Mouse (Mus musculus): ENCODE measurements around the gene Pcgf5. TPM values are rescaled to one million over a fixed set of nuclear protein-coding genes. Genes with fewer than 3 reads are reported as not detected.

The Pcgf5 gene
- polyA plus RNA-seq, 1 experiment, result 7.4 TPM

DNA sequence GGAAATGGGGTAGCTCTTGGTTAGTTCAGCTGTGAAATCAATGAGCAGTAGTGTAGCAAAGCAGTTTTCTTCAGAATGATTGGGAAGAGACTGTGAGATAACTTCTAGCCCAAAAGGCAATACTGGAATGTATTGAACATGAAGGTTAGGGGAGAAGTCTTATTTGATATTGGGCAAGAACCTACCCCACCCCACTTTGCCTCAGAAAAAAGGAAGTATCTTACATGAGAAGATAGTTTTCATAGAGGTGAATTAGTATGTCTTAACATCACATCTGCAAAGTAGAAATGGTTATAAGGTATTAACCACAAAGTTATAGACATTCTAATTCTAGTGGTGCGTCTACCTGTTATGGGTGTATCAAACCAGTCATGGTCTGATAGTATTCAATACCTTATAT lies 81.2 kb downstream of the Pcgf5 start:
- no peak for TF ChIP-seq GATA1 (IDR thresholded peaks at IDR 0.05; ENCODE audit: low read length)

DNA sequence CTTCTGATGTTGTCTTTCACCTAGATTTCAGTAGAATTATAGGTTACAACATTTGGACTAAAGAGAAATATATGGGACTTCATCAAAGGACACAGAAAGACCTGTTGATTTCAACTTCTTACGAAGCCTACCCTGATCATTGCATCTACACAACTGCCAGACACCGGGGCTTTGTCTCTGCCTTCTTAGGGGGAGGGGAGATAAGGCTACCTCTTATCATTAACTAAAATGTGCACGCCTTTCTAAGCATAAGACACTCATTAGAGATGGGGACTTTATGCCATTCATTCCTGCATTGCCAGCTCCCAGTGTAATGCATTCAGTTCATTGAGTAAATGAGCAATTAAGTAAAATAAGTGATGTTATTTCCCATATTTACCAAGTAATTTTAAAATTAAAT lies 85.1 kb downstream of the Pcgf5 start:
- no peak for TF ChIP-seq GATA1 (IDR thresholded peaks at IDR 0.05; ENCODE audit: low read length)

DNA sequence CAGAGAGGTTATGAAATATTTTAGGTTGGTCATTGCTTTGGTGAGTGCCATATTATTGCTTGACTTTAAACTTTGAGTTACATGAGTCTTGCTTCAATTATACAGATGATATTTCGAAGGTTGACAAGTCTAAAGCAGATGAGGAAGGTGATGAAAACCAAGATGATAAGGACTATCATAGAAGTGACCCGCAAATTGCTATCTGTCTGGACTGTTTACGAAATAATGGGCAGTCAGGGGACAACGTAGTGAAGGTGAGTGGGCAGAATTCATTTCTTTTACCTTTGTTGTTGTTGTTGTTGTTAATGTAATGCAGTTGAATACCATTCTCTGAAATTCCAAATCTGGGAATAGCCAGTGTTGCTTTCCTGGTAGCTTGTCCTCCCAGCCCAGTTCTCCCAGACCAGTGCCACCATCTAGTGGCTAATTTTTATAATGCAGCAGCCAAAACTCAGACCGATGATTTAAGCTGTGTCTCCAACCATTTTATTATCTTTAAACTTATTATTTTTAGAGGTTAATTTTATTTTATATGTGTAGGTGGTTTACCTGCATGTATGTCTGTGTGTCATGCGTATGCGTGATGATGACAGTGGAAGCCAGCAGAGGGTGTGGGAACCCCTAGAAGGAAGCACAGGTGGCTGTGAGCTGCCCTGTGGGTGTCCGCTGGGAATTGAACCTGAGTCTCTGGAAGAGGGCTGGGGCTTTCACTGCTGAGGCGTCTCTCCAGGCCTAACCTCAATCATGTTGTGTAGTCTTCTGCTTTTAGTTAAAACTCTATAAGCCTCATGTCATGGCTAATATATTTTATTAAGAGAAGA lies 92.0 kb downstream of the Pcgf5 start:
- TF ChIP-seq GATA1 (IDR thresholded peaks at IDR 0.05; ENCODE audit: low read length), result no peak

DNA sequence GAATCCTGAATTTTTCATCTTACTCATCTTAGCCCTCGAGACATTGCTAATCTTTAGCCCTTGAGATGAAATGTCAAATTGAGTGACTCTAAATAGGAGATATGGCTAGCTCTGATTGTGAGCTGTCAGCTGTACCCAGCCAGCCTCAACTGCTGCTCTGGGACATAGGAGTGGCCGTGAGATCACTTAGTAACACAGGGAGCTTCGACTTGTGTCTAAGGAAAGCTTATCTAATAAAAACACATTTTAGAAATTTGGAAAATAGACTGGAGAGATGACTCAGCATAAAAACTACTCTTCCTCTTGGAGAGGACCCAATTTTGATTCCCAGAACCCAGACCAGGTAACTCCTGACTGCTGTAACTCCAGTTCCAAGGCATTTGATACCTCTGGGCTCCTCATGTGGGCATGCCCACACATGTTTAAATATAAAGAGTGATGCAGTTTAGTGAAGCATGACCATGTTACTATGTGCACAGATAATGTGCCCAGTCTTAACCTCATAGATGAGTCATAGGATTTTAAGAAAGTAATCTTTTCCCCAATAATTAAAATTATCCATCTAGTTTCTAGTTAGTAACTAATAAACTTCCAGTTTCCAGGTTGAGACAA lies 103.0 kb downstream of the Pcgf5 start:
- TF ChIP-seq GATA1 (IDR thresholded peaks at IDR 0.05; ENCODE audit: low read length), result no peak

DNA sequence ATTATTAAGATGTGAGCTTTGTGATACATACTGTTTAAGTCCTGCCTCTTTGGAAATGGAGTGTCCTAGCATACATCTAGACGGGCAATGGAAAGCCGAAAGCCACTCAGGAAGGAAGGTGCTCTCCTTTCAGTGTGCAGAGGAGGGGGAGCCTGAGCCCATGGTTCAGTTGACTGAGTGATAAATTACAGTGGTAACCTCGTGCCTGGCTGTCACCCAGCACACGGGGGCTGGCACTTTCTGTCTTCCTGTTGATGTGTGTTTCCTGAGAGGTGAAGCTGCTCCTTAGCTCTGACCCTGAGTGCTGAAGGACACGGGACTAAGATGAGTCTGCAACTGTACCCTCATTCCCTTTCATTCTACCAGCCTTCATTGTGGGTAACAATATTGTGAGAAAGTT lies 103.6 kb downstream of the Pcgf5 start:
- TF ChIP-seq GATA1 (IDR thresholded peaks at IDR 0.05; ENCODE audit: low read length), result no peak

DNA sequence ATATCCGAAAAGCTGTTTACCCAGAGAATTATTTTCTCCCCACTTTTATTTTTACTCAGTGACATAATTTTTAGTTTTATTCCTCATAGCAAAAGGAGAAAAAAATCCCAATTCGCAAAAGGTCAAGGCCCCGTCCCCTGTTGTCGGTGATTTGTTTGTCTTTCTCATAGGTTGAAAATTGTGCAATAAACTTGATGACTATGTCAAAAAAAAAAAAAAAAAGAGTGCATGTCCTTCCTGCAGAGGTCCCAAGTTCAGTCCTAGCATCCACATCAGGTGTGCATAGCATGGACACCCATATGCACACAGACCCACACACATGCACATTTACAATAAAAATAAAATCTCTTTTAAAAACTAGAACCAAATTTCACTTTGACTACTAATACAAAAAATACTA lies 105.3 kb downstream of the Pcgf5 start:
- no peak for TF ChIP-seq GATA1 (IDR thresholded peaks at IDR 0.05; ENCODE audit: low read length)

DNA sequence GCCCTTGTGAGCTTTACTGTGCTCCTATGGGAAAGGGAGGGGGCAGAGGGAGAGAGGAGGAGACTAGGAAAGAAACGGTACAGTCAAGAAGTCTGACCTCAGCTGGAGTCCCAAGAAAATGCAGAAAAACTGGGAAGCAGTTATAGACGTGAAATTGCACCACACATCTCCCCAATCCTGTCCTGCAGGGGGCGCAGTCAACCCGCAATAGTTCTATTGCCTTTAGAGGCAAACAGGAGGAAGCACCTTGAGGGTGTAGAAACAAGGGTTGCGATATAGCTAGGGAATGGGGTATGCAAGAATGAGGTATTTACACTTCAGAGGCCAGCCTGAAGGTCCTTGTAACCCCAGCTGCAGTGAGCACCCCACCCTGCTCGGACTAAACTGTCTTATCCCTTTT lies 122.0 kb downstream of the Pcgf5 start:
- no peak for TF ChIP-seq GATA1 (IDR thresholded peaks at IDR 0.05; ENCODE audit: low read length)

DNA sequence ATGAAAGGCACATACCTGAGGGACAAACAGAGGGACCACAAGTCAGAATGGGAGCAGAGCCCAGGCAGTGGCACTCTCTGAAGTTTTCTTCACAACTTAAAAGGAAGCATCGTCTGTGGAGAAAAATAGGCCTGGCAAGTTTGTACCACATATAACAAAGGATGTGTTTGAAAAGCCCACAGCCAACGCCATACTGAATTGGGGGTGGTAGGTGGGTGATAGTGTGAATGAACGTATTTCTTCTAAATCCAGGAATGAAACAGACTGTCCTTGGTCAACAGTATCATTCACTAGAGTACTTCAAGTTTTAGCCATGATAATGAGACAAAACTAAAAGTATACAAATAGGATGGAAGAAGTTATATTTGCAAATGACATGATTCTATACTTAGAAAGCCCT lies 123.2 kb downstream of the Pcgf5 start:
- no peak for TF ChIP-seq GATA1 (IDR thresholded peaks at IDR 0.05; ENCODE audit: low read length)

DNA sequence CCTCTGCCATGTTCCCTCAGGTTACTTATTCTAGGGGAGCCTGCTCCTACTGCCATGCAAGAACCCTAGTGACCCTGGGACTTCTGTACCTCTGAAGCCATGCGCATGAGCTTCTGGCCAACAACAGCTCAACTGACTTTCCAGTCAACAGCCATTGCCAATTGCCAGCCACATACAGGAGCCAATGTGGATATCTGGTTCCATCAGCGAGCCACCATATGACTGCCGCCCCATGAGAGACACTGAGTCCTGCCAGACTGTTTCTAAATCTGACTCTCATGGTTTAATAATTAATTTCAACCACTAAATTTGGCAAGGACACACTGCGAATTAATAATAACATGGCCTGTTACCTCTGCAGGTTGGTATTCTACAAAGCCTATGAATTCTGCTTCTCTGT lies 128.5 kb downstream of the Pcgf5 start:
- TF ChIP-seq GATA1 (IDR thresholded peaks at IDR 0.05; ENCODE audit: low read length), result no peak

DNA sequence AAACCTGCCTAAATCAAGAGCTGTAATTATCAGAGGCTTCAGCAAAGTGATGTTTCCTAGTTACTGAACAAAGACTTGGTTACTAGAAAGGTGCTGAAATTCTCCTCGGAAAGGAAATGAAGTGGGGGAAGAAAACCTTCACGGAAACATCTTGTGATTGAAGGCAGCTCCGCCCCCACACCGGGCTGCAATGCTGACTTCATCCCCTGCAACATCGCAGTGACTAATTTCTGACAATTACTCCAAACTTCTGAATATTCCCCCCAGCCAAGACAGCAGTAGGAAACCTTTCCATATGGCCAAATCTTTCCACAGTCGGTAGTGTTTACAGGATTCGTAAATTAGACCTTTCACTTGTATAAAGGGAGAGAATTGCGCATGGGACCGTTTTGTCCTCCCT lies 129.0 kb downstream of the Pcgf5 start:
- TF ChIP-seq GATA1 (IDR thresholded peaks at IDR 0.05; ENCODE audit: low read length), result no peak

DNA sequence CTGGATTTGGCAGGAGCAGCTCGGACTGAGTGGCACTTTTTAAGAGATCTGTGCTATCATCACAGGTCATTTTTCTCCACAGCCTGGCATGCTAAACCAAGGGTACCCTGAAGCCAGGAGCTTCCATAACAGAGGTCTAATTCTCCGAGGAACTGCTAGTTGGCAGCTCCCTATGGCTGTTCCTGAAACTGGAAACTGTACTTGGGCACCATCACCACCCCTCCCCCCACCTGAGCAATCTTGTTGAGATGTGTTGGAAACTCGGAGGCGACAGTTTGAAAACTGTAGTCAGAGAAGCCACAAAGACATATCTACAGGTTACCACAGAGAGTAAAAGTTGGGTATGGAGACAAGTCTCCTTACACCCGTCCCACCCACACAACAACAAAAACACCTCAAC lies 129.6 kb downstream of the Pcgf5 start:
- no peak for TF ChIP-seq GATA1 (IDR thresholded peaks at IDR 0.05; ENCODE audit: low read length)

DNA sequence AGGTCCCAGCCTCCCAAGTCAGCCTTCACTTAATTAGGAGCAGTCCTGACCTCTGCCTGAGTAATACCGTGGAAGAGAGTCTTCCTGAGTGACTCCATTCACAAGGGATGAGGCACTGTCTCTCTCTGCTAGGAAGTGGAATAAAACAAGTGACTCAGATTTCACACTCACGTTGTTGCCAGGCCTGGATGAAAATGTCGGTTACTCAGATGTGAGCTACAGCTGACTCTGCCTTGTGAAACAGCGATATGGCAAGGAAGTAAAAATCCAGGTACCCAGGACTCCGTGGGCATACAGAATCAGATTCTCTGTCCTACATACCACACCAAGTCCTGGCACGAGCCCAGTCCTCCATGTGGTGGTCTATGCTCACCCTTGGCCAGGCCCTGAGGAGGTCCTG lies 142.8 kb downstream of the Pcgf5 start:
- TF ChIP-seq GATA1 (IDR thresholded peaks at IDR 0.05; ENCODE audit: low read length), result no peak

DNA sequence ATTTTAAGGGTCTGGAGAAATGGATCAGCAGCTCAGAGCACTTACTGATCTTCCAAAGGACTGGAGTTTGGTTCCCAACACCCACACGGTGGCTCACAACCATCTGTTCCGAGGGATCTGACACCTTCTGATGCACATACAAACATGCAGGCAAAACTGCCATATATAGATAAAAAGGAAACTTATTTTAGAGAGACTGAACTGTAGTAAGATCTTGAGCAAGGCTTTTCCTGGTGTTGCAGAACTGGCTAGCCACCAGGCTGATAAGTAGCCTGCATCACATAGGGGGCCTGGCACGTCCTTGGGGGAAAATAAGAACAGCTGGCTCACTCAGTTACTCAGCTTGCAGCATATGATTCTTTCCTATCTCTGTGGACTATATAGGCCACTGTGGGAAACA lies 147.4 kb downstream of the Pcgf5 start:
- TF ChIP-seq GATA1 (IDR thresholded peaks at IDR 0.05; ENCODE audit: low read length), result no peak

DNA sequence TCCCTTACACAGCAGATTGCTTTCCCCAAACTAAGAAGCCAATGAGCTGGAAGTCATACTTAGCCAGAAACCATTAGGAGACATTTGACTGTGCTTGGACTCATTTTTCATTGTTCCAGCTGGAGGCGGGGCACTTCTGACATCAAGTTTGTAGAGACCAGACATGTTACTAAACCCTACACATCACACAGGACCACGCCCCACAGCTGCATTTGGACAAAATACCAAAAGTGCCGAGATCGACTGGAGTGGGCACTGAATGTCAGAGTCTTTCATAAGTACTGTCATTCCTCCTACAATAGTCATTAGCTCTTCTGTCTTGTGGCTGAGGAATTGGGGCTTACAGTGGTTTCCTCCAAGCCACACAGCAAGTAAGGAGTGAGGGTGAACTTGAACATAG lies 148.4 kb downstream of the Pcgf5 start:
- no peak for TF ChIP-seq GATA1 (IDR thresholded peaks at IDR 0.05; ENCODE audit: low read length)

DNA sequence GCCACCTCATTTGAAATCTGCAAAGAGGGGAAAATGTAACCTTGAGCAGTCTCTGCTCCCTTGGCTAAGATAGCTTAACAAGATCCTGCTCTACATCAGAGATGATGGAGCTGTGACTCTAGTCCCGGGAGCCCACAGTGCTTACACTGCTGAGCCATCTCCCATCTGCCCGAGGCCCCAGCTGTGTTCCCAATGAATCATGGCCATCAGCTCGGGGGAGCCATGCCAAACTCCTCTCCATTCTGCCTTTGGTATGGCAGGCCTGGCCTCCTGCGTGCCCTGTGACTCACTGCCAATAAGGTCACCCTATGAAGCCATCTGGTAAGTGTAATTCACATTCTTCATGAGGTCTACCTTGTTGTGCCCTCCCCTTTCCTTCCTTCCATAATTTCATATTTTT lies 149.0 kb downstream of the Pcgf5 start:
- TF ChIP-seq GATA1 (IDR thresholded peaks at IDR 0.05; ENCODE audit: low read length), result no peak

DNA sequence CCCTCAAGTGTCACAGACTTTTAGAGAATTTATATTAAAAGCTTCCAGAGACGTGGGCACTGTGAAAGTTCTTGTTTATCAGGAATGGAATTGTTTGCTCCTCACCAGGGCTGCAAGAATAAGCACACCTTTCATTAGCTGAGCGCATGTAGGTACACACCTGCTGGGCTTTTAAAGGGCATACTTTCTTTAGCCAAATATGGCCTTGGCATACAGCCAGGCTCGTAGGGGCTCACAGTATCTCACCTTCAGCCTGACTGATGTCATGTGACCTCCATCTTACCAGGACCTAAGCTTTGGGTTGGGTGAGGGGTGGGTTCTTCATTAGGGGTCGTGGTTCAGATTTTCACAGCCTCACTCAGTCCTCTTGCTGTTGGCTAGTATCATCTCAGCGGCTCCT lies 149.6 kb downstream of the Pcgf5 start:
- no peak for TF ChIP-seq GATA1 (IDR thresholded peaks at IDR 0.05; ENCODE audit: low read length)

DNA sequence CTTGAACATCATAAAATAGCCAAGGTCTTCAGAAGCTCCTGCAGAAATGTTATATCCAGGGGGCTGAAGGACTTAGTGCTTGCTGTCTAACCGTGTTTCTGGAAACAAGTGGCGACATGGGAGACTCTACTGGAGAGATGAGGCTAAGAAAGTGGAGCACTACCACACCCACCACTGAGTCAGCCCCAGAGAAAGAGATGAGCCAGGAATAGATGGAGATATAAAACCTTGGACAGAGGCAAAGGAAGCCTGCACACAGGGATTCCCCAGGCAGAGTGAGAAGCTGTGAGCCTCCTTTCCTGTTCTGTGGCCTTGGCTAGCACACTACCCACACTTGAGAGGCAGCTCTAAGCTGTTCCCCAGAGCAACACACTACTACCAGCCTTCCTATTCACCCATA lies 156.6 kb downstream of the Pcgf5 start:
- TF ChIP-seq GATA1 (IDR thresholded peaks at IDR 0.05; ENCODE audit: low read length), result no peak

Other genes starting within 250 kb of the Pcgf5 start
- not detected in 2 replicates for gene Ankrd1, start 228.2 kb upstream of the Pcgf5 start, polyA plus RNA-seq (2012)
- 0.05 TPM in 1 of 2 replicates, not detected in the other for gene Hectd2, start 206.3 kb downstream of the Pcgf5 start, polyA plus RNA-seq (2012)